Mouse (Mus musculus) erythroblast, embryonic 14.5 days (primary cell): ENCODE data around the gene Acer3.

Source experiments
- GATA1 ChIP-seq: IDR thresholded peaks from 2 replicates; pipeline ENCODE4 v1.6.1; 2012; ENCODE audit warnings: low read length, inconsistent platforms, mixed read lengths
- TAL1 ChIP-seq: IDR thresholded peaks from 3 replicates; pipeline ENCODE4 v1.6.1; 2012; ENCODE audit warnings: low read length, inconsistent platforms, mixed read lengths

- TF ChIP-seq TAL1 (no peak), GATA1 (no peak)
Observed at GRCm38 (mm10) chr7:98341475-98341874, 20.5 kb upstream of the Acer3 start.
